Comparison of ENCODE assay signal across 21 mouse cellular contexts in the genomic region with DNA sequence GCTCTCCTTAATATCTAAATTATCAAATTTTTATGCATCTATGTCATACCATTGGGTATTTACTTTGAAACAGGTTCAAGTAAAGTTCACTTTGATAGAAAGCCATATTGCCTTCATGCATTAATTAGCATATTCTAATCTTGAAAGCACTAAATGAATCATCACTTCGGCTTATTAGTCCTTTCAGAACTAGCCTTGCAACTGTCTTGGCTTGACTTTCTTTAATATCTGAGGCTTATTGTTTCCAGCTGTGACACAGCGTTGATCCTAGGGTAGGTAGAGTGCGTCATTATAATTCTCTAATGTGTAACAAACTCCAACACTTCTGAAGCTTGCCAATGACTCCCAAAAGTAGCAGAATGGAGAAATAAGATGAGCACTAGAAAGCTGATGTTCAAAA.
A peak's percentile ranks its signal among the peaks of the same experiment; 100 is the strongest.
DNase-seq lines count a peak whose midpoint lies in the region; ATAC-seq and TF ChIP-seq lines count a peak whose summit lies in the region.
"Had no signal": no experiment of that assay in that cellular context is flagged by ENCODE, and none has a peak within 500 bp of the region (broad histone marks: within the 10 kb centered on the region; RNA-seq: fewer than 3 reads in every experiment).

No protein-coding gene starts in this region.

- no peaks in the 10 kb centered on the region for H3K36me3 ChIP-seq in kidney, postnatal 0 days (ENCODE audit: insufficient read depth, low read length)
- H3K36me3 ChIP-seq in hindbrain, postnatal 0 days (ENCODE audit: insufficient read depth, low read length): no peaks in the 10 kb centered on the region
- H3K36me3 ChIP-seq: embryonic facial prominence, embryonic 15.5 days; forebrain, embryonic 10.5 days; heart, embryonic 10.5 days; hindbrain, embryonic 12.5 days had no signal

- no peak overlapping the region for H3K27ac ChIP-seq in kidney, postnatal 0 days
- no peak overlapping the region for H3K27ac ChIP-seq in hindbrain, postnatal 0 days
- H3K27ac ChIP-seq: embryonic facial prominence, embryonic 15.5 days; forebrain, embryonic 10.5 days; heart, embryonic 10.5 days; hindbrain, embryonic 12.5 days had no signal

- DNase-seq in kidney, postnatal 0 days (ENCODE audit: low spot score): peak; percentile 54
- no peak for DNase-seq in kidney, adult 18-20 months
- peak; percentile 29 for DNase-seq in CD4-positive, CD25-positive, alpha-beta regulatory T cell, adult 2 months (ENCODE audit: low read depth, low spot score)
- DNase-seq in forelimb bud, embryonic 11.5 days (ENCODE audit: low read depth, low spot score): peak; percentile 25
- no peak for DNase-seq in layer of hippocampus, adult 9-11 months
- DNase-seq in hindbrain, postnatal 0 days (ENCODE audit: low spot score): no peak
- no peak for DNase-seq in layer of hippocampus, adult 11-12 months (ENCODE audit: low spot score)
- DNase-seq: adrenal gland, postnatal 14 days; cerebellum, adult 18-20 months; cerebellum, adult 9-11 months; cerebellum, postnatal 36 days; gastrocnemius, postnatal 36 days; heart, adult 11 months; heart, postnatal 10 days; heart, postnatal 4 days had no signal

- ATAC-seq in kidney, postnatal 0 days (replicated peaks; ENCODE audit: low FRiP score, low read depth): no peak
- ATAC-seq in hindbrain, postnatal 0 days: no peak
- ATAC-seq: forebrain, embryonic 14.5 days had no signal

- no peak overlapping the region for H3K9ac ChIP-seq in kidney, postnatal 0 days (ENCODE audit: low read depth, low read length)
- no peak overlapping the region for H3K9ac ChIP-seq in hindbrain, postnatal 0 days (replicated peaks; ENCODE audit: low read length)
- H3K9ac ChIP-seq: embryonic facial prominence, embryonic 15.5 days; hindbrain, embryonic 12.5 days had no signal

- 79% methylated on average over 3 of the region's 3 CpGs for WGBS in kidney, postnatal 0 days
- WGBS in hindbrain, postnatal 0 days: 82% methylated on average over 3 of the region's 3 CpGs

- no peak overlapping the region for H3K4me2 ChIP-seq in kidney, postnatal 0 days (ENCODE audit: low read length)
- H3K4me2 ChIP-seq in hindbrain, postnatal 0 days (ENCODE audit: low read depth, low read length): no peak overlapping the region
- H3K4me2 ChIP-seq: embryonic facial prominence, embryonic 15.5 days; hindbrain, embryonic 12.5 days had no signal

- H3K9me3 ChIP-seq in kidney, postnatal 0 days (replicated peaks; ENCODE audit: low read length): no peaks in the 10 kb centered on the region
- no peaks in the 10 kb centered on the region for H3K9me3 ChIP-seq in hindbrain, postnatal 0 days (ENCODE audit: low read length)
- H3K9me3 ChIP-seq: embryonic facial prominence, embryonic 15.5 days; forebrain, embryonic 10.5 days; heart, embryonic 10.5 days; hindbrain, embryonic 12.5 days had no signal

- no peak overlapping the region for H3K4me3 ChIP-seq in kidney, postnatal 0 days (replicated peaks; ENCODE audit: low read depth, low read length)
- no peak overlapping the region for H3K4me3 ChIP-seq in hindbrain, postnatal 0 days (ENCODE audit: low read length)
- H3K4me3 ChIP-seq: embryonic facial prominence, embryonic 15.5 days; erythroblast, embryonic 14.5 days; forebrain, embryonic 10.5 days; heart, embryonic 10.5 days; hindbrain, embryonic 12.5 days had no signal

- TF ChIP-seq CTCF in kidney, postnatal 0 days (IDR thresholded peaks at IDR 0.05; ENCODE audit: low read depth): no peak
- TF ChIP-seq CTCF in hindbrain, postnatal 0 days (IDR thresholded peaks at IDR 0.05; ENCODE audit: low read depth): no peak

- H3K27me3 ChIP-seq in kidney, postnatal 0 days (ENCODE audit: insufficient read depth, low read length): no peaks in the 10 kb centered on the region
- no peaks in the 10 kb centered on the region for H3K27me3 ChIP-seq in hindbrain, postnatal 0 days (ENCODE audit: insufficient read depth, low read length)
- H3K27me3 ChIP-seq: embryonic facial prominence, embryonic 15.5 days; hindbrain, embryonic 12.5 days had no signal

- no peaks in the 10 kb centered on the region for H3K4me1 ChIP-seq in kidney, postnatal 0 days (replicated peaks; ENCODE audit: insufficient read depth, low read length)
- H3K4me1 ChIP-seq in hindbrain, postnatal 0 days (ENCODE audit: insufficient read depth, low read length): no peaks in the 10 kb centered on the region
- H3K4me1 ChIP-seq: embryonic facial prominence, embryonic 15.5 days; forebrain, embryonic 10.5 days; heart, embryonic 10.5 days; hindbrain, embryonic 12.5 days had no signal

Comparison
In these comparisons a context has a peak if more than half of its experiments do, and no peak if none do; other contexts are left out.
1. DNase-seq: peak in kidney, postnatal 0 days (single experiment), CD4-positive, CD25-positive, alpha-beta regulatory T cell, adult 2 months (single experiment) and forelimb bud, embryonic 11.5 days (single experiment); none in kidney, adult 18-20 months (single experiment), layer of hippocampus, adult 9-11 months (single experiment), hindbrain, postnatal 0 days (single experiment) and layer of hippocampus, adult 11-12 months (single experiment).